Mouse (Mus musculus) monocyte, adult 2 months (primary cell): ENCODE results near the gene Rrad.

Experiments
- DNase-seq, 2 experiments: peaks; one replicate each; pipeline ENCODE4 v3.0.0; 2022; ENCODE audit warnings: low spot score in 2 of 2, low read depth in 1 of 2

Gene Rrad

GRCm38 (mm10) chr8:104613119-104613518, 18.0 kb downstream of the Rrad start:
- no peak for DNase-seq

GRCm38 (mm10) chr8:104611613-104612012, 19.5 kb downstream of the Rrad start:
- DNase-seq = no peak

- no peak for DNase-seq
These were observed 20.9 kb downstream of the Rrad start for GRCm38 (mm10) chr8:104610185-104610766.

GRCm38 (mm10) chr8:104609222-104609621, 21.9 kb downstream of the Rrad start:
- DNase-seq = no peak

GRCm38 (mm10) chr8:104607944-104608343, 23.2 kb downstream of the Rrad start:
- DNase-seq = no peak

- DNase-seq = no peak
These were observed 24.8 kb downstream of the Rrad start for GRCm38 (mm10) chr8:104606329-104606728.

- DNase-seq = no peak
These were observed 27.9 kb downstream of the Rrad start for GRCm38 (mm10) chr8:104603245-104603593.

GRCm38 (mm10) chr8:104602468-104603244, 28.5 kb downstream of the Rrad start:
- DNase-seq = peak; percentile 42 to 50

- no peak for DNase-seq
These were observed 29.2 kb downstream of the Rrad start for GRCm38 (mm10) chr8:104601941-104602371.

GRCm38 (mm10) chr8:104601386-104601785, 29.7 kb downstream of the Rrad start:
- no peak for DNase-seq

- DNase-seq = no peak
These were observed 32.6 kb downstream of the Rrad start for GRCm38 (mm10) chr8:104598496-104598895.

GRCm38 (mm10) chr8:104597656-104598055, 33.5 kb downstream of the Rrad start:
- no peak for DNase-seq

- no peak for DNase-seq
These were observed 35.2 kb downstream of the Rrad start for GRCm38 (mm10) chr8:104595773-104596536.

GRCm38 (mm10) chr8:104594611-104595362, 36.3 kb downstream of the Rrad start:
- DNase-seq = no peak

- DNase-seq = no peak
These were observed 37.4 kb downstream of the Rrad start for GRCm38 (mm10) chr8:104593536-104594325.

GRCm38 (mm10) chr8:104592566-104592965, 38.6 kb downstream of the Rrad start:
- no peak for DNase-seq

GRCm38 (mm10) chr8:104591856-104592255, 39.3 kb downstream of the Rrad start:
- DNase-seq = no peak

GRCm38 (mm10) chr8:104591133-104591834, 39.8 kb downstream of the Rrad start, which contains the start of gene Pdp2:
Gene Pdp2 (plus strand): TSS chr8:104591451.
- peak; percentile 68 to 79 for DNase-seq

- DNase-seq = no peak
These were observed 40.8 kb downstream of the Rrad start for GRCm38 (mm10) chr8:104590284-104590683.

- no peak for DNase-seq
These were observed 46.6 kb downstream of the Rrad start for GRCm38 (mm10) chr8:104584522-104584921.
